Mouse (Mus musculus): ENCODE measurements at regions not wholly inside any gene's neighbourhood (a gene's known extent, or its start where the extent isn't known, plus 50 kb on each side); places are given as distances from the start of the nearest gene placed in this dataset.

DNA sequence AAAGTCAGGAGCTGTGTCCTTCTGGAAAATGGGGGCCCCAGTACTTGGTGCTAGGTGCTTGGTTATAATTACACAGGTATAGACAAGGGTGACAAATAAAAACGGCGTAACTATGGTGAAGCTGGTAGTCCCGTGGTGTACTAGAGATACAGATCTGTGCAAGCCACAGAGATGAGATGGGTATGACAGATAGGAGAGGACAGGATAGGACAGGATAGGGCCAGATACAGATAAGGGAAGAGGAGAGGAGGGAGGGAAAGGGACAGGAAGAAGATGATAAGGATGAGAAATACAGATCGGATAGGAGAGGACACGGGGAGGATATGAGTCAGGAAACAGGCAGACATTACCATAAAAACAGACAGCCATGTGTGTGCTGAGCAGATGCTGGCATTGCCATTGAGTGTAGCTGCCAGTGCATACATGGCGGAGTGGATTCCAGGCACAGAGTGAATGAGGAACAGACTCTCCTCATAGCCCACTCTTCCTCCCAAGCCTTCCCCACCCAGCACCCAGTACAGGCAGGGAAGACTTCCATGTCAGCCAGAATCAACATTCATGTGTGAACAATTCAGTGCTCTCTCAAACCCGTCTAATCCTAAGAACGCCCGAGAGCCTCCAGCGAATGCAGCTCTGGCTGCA lies 231.9 kb upstream of the Cdh4 start:
- peak; percentile 88 for ATAC-seq

DNA sequence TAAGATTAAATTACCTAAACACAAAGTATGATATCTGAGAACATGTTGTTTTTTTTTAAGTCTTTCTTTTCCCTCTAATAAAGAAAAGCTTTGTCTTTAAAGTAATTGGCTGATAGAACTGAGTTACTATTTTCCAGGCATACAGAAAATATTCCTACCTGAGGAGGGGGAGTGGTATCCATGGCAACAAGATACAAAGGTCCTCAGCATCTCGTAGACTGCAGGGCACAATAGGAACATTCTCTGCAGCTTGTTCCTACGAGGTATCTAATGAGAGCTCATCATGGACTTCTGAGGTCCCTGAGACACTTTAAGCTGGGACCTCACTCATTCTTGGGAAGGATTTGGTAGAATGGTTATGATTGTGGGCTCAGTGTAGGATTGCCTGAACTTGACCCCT lies 225.5 kb upstream of the Cdh4 start:
- Histone ChIP-seq H3K27me3 (replicated peaks; ENCODE audit: control insufficient read depth, insufficient read depth, low read length) (no peaks in the 10 kb centered on the region), H3K9ac (replicated peaks; ENCODE audit: low read depth, low read length) (no peak overlapping the region), H3K4me2 (ENCODE audit: low read length) (no peak overlapping the region), H3K27ac (ENCODE audit: low read length) (no peak overlapping the region), H3K9me3 (ENCODE audit: control insufficient read depth, low read length) (no peaks in the 10 kb centered on the region), H3K36me3 (ENCODE audit: control insufficient read depth, insufficient read depth) (no peaks in the 10 kb centered on the region), H3K4me3 (replicated peaks; ENCODE audit: low read length) (no peak overlapping the region), H3K4me1 (replicated peaks; ENCODE audit: control insufficient read depth, insufficient read depth, low read length) (no peaks in the 10 kb centered on the region)
- WGBS: 8% methylated on average over 2 of the region's 2 CpGs
- ATAC-seq: peak; percentile 36; the same call in 1 of the 2 replicates

More for the DNA sequence above, 231.9 kb upstream of the Cdh4 start:
- H3K4me2 ChIP-seq (ENCODE audit: low read length): no peak overlapping the region
- H3K36me3 ChIP-seq (ENCODE audit: control insufficient read depth, insufficient read depth): no peaks in the 10 kb centered on the region
- H3K4me1 ChIP-seq (replicated peaks; ENCODE audit: control insufficient read depth, insufficient read depth, low read length): 0 out of 2 replicates have a peak, but pooled peaks cover 10% of the 10 kb centered on the region
- H3K9ac ChIP-seq (replicated peaks; ENCODE audit: low read depth, low read length): no peak overlapping the region
- 0 out of 2 replicates have a peak overlapping the region, but pooled peaks have one; percentile 3 for H3K27ac ChIP-seq (ENCODE audit: low read length)
- WGBS: 62% methylated on average over 10 of the region's 10 CpGs
- H3K9me3 ChIP-seq (ENCODE audit: control insufficient read depth, low read length): no peaks in the 10 kb centered on the region
- no peaks in the 10 kb centered on the region for H3K27me3 ChIP-seq (replicated peaks; ENCODE audit: control insufficient read depth, insufficient read depth, low read length)
- no peak overlapping the region for H3K4me3 ChIP-seq (replicated peaks; ENCODE audit: low read length)

GRCm38 (mm10) chr2:179228096-179228495 lies 214.1 kb upstream of the Cdh4 start:
- Histone ChIP-seq H3K27me3 (replicated peaks; ENCODE audit: control insufficient read depth, insufficient read depth, low read length) (no peaks in the 10 kb centered on the region), H3K9me3 (ENCODE audit: control insufficient read depth, low read length) (no peaks in the 10 kb centered on the region), H3K27ac (ENCODE audit: low read length) (no peak overlapping the region), H3K4me3 (replicated peaks; ENCODE audit: low read length) (no peak overlapping the region), H3K4me1 (replicated peaks; ENCODE audit: control insufficient read depth, insufficient read depth, low read length) (no peaks in the 10 kb centered on the region), H3K4me2 (ENCODE audit: low read length) (no peak overlapping the region), H3K9ac (replicated peaks; ENCODE audit: low read depth, low read length) (no peak overlapping the region), H3K36me3 (ENCODE audit: control insufficient read depth, insufficient read depth) (no peaks in the 10 kb centered on the region)
- no peak for ATAC-seq
- 82% methylated on average over 7 of the region's 7 CpGs for WGBS

DNA sequence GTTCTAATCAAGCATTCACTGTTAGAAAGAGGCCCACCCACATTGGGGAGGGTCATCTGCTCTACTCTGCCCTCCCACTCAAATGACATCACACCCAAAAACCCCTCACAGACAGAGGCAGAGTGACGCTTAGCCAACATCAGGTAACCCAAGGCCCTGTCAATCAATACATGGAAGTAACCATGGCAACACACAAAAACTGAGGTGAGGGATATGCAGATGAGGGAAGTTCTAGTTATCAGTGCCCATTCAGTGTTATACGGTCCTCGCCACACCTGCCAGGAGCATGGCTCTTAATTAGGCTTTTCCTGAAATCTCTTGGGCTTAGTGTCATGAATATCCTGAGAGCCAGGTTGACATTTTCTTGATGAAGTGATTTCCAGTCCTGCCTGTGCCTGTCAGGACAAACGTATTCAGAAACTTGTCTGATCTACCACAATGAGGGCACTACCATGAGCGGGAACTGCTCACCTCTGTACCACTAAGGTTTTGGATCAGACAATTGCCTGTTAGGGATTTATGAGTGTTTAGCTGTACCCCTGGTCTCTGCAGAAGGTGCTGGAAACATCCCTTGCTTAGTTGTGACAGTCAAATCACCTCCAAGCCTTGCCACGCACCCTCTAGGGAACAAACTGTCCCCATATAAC lies 210.4 kb upstream of the Cdh4 start:
- 71% methylated on average over 6 of the region's 6 CpGs for WGBS
- ATAC-seq: no peak
- Histone ChIP-seq H3K4me2 (ENCODE audit: low read length) (no peak overlapping the region), H3K9me3 (ENCODE audit: control insufficient read depth, low read length) (no peaks in the 10 kb centered on the region), H3K27ac (ENCODE audit: low read length) (no peak overlapping the region), H3K4me3 (replicated peaks; ENCODE audit: low read length) (no peak overlapping the region), H3K9ac (replicated peaks; ENCODE audit: low read depth, low read length) (no peak overlapping the region), H3K27me3 (replicated peaks; ENCODE audit: control insufficient read depth, insufficient read depth, low read length) (no peaks in the 10 kb centered on the region), H3K36me3 (ENCODE audit: control insufficient read depth, insufficient read depth) (no peaks in the 10 kb centered on the region), H3K4me1 (replicated peaks; ENCODE audit: control insufficient read depth, insufficient read depth, low read length) (no peaks in the 10 kb centered on the region)

- WGBS: 77% methylated on average over 11 of the region's 11 CpGs
- Histone ChIP-seq H3K9me3 (ENCODE audit: control insufficient read depth, low read length) (no peaks in the 10 kb centered on the region), H3K9ac (replicated peaks; ENCODE audit: low read depth, low read length) (no peak overlapping the region), H3K4me1 (replicated peaks; ENCODE audit: control insufficient read depth, insufficient read depth, low read length) (peaks cover 8% of the 10 kb centered on the region; the same call in 1 of the 2 replicates), H3K27me3 (replicated peaks; ENCODE audit: control insufficient read depth, insufficient read depth, low read length) (no peaks in the 10 kb centered on the region), H3K27ac (ENCODE audit: low read length) (no peak overlapping the region), H3K4me3 (replicated peaks; ENCODE audit: low read length) (no peak overlapping the region), H3K4me2 (ENCODE audit: low read length) (no peak overlapping the region), H3K36me3 (ENCODE audit: control insufficient read depth, insufficient read depth) (no peaks in the 10 kb centered on the region)
- no peak for ATAC-seq
These were observed 204.1 kb upstream of the Cdh4 start for GRCm38 (mm10) chr2:179238166-179238565.

- Histone ChIP-seq H3K9me3 (ENCODE audit: control insufficient read depth, low read length) (no peaks in the 10 kb centered on the region), H3K27ac (ENCODE audit: low read length) (no peak overlapping the region), H3K4me3 (replicated peaks; ENCODE audit: low read length) (no peak overlapping the region), H3K9ac (replicated peaks; ENCODE audit: low read depth, low read length) (no peak overlapping the region), H3K36me3 (ENCODE audit: control insufficient read depth, insufficient read depth) (no peaks in the 10 kb centered on the region), H3K4me1 (replicated peaks; ENCODE audit: control insufficient read depth, insufficient read depth, low read length) (peaks cover 11% of the 10 kb centered on the region), H3K27me3 (replicated peaks; ENCODE audit: control insufficient read depth, insufficient read depth, low read length) (no peaks in the 10 kb centered on the region), H3K4me2 (ENCODE audit: low read length) (no peak overlapping the region)
- WGBS: 86% methylated on average over 2 of the region's 2 CpGs
- no peak for ATAC-seq
These were observed 181.3 kb upstream of the Cdh4 start for GRCm38 (mm10) chr2:179260892-179261291.

- no peak overlapping the region for H3K4me2 ChIP-seq (ENCODE audit: low read length)
- peaks cover 11% of the 10 kb centered on the region for H3K4me1 ChIP-seq (replicated peaks; ENCODE audit: control insufficient read depth, insufficient read depth, low read length)
- no peak overlapping the region for H3K27ac ChIP-seq (ENCODE audit: low read length)
- ATAC-seq: no peak
- no peaks in the 10 kb centered on the region for H3K9me3 ChIP-seq (ENCODE audit: control insufficient read depth, low read length)
- no peak overlapping the region for H3K4me3 ChIP-seq (replicated peaks; ENCODE audit: low read length)
- WGBS: 83% methylated on average over 4 of the region's 4 CpGs
- H3K9ac ChIP-seq (replicated peaks; ENCODE audit: low read depth, low read length): no peak overlapping the region
- H3K27me3 ChIP-seq (replicated peaks; ENCODE audit: control insufficient read depth, insufficient read depth, low read length): no peaks in the 10 kb centered on the region
- no peaks in the 10 kb centered on the region for H3K36me3 ChIP-seq (ENCODE audit: control insufficient read depth, insufficient read depth)
These were observed 178.3 kb upstream of the Cdh4 start for GRCm38 (mm10) chr2:179263888-179264287.

DNA sequence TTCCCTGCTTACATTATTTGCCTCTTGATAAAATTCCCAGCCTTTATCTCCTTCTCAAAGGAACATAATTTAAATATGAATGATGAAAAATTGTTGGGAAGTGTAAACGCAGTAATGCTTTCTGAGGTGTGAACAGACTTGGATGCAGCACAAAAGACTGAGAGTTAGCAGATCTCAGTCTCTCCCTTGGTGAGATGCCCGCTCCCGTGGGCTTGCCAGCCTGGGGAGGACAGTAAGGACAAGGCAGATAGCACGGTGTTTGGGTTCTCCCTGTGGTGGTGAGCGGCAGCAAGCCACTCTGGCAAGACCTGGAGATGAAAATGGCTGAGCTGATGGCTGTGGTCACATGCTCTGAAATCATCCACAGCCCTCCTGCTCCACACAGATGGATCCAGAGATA lies 176.8 kb upstream of the Cdh4 start:
- H3K36me3 ChIP-seq (ENCODE audit: control insufficient read depth, insufficient read depth): no peaks in the 10 kb centered on the region
- no peak overlapping the region for H3K4me2 ChIP-seq (ENCODE audit: low read length)
- no peak overlapping the region for H3K4me3 ChIP-seq (replicated peaks; ENCODE audit: low read length)
- peak; percentile 67 for ATAC-seq
- H3K27me3 ChIP-seq (replicated peaks; ENCODE audit: control insufficient read depth, insufficient read depth, low read length): no peaks in the 10 kb centered on the region
- 30% methylated on average over 5 of the region's 5 CpGs for WGBS
- no peaks in the 10 kb centered on the region for H3K9me3 ChIP-seq (ENCODE audit: control insufficient read depth, low read length)
- no peak overlapping the region for H3K27ac ChIP-seq (ENCODE audit: low read length)
- peaks cover 11% of the 10 kb centered on the region for H3K4me1 ChIP-seq (replicated peaks; ENCODE audit: control insufficient read depth, insufficient read depth, low read length)
- no peak overlapping the region for H3K9ac ChIP-seq (replicated peaks; ENCODE audit: low read depth, low read length)

DNA sequence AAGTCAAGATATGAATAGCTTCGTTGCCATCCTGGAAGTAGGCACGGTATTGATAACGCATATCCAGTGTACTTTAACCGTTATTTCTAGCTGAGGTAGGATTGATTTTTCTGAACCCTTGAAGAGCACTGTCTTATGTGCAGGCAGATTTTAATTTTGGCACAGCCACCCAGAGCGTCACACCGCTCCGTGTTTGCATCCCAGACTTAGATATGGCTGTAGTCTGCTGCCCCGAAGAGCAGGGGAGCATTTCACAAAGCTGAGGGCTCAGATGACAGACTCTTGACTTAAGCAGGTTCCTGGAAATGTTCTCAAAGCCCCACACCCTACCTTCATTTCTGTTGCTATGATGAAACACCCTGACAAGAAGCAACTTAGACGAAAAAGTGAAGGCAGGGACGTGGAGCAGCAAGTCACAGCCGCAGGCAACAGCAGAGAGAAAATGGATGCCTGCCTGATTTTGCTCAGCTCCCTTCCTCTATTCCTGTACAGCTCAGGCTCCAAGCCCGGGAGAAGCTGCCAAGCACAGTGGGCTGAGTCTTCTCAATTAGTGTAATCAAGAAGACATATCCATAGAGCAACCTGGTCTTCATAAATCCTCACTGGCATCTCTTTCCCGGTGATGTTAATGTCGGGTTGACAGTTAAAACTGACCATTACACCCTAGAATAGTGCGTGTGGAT lies 164.9 kb upstream of the Cdh4 start:
- 73% methylated on average over 15 of the region's 15 CpGs for whole genome bisulfite sequencing
- H3K27ac ChIP-seq (ENCODE audit: low read length): no peak overlapping the region
- H3K4me2 ChIP-seq (ENCODE audit: low read length): no peak overlapping the region
- H3K27me3 ChIP-seq (replicated peaks; ENCODE audit: control insufficient read depth, insufficient read depth, low read length): no peaks in the 10 kb centered on the region
- H3K9ac ChIP-seq (replicated peaks; ENCODE audit: low read depth, low read length): no peak overlapping the region
- H3K9me3 ChIP-seq (ENCODE audit: control insufficient read depth, low read length): no peaks in the 10 kb centered on the region
- H3K36me3 ChIP-seq (ENCODE audit: control insufficient read depth, insufficient read depth): no peaks in the 10 kb centered on the region
- H3K4me1 ChIP-seq (replicated peaks; ENCODE audit: control insufficient read depth, insufficient read depth, low read length): peaks cover 2% of the 10 kb centered on the region
- 0 out of 2 replicates have a peak, but pooled peaks have one; percentile 40 for ATAC-seq
- H3K4me3 ChIP-seq (replicated peaks; ENCODE audit: low read length): no peak overlapping the region

Measured in forebrain, embryonic 16.5 days (tissue).